Mouse (Mus musculus): ENCODE results near the gene Tmem126b. TPM values are rescaled to one million over a fixed set of nuclear protein-coding genes. Genes with fewer than 3 reads are reported as not detected.

Tmem126b gene
- polyA plus RNA-seq, 1 experiment from 2014 or later, result 41.3 TPM

GRCm38 (mm10) chr7:90442070-90442469, 33.7 kb downstream of the Tmem126b start:
- Histone ChIP-seq H3K27me3 (ENCODE audit: control insufficient read depth, insufficient read depth, low read length) (no peaks in the 10 kb centered on the region), H3K36me3 (replicated peaks; ENCODE audit: control insufficient read depth, insufficient read depth, low read depth, low read length) (no peaks in the 10 kb centered on the region), H3K4me2 (ENCODE audit: low read depth, low read length) (peak overlapping the region; percentile 46), H3K4me3 (ENCODE audit: low read depth, low read length) (peak overlapping the region; percentile 97), H3K9ac (replicated peaks; ENCODE audit: low read length) (peak overlapping the region; percentile 99), H3K4me1 (ENCODE audit: control insufficient read depth, insufficient read depth, low read length) (no peaks in the 10 kb centered on the region), H3K9me3 (replicated peaks; ENCODE audit: control insufficient read depth, low read length) (no peaks in the 10 kb centered on the region), H3K27ac (replicated peaks; ENCODE audit: low read depth, low read length) (no peak overlapping the region)
- DNase-seq (ENCODE audit: low spot score) (peak; percentile 18), ATAC-seq (replicated peaks; ENCODE audit: insufficient number of reproducible peaks, low FRiP score, low TSS enrichment, low read depth) (no peak)
- WGBS, result 15% methylated on average over 4 of the region's 4 CpGs

GRCm38 (mm10) chr7:90440044-90440443, 35.8 kb downstream of the Tmem126b start:
- Histone ChIP-seq H3K9me3 (replicated peaks; ENCODE audit: control insufficient read depth, low read length) (no peaks in the 10 kb centered on the region), H3K27me3 (ENCODE audit: control insufficient read depth, insufficient read depth, low read length) (no peaks in the 10 kb centered on the region), H3K27ac (replicated peaks; ENCODE audit: low read depth, low read length) (no peak overlapping the region), H3K4me2 (ENCODE audit: low read depth, low read length) (no peak overlapping the region), H3K4me3 (ENCODE audit: low read depth, low read length) (no peak overlapping the region), H3K9ac (replicated peaks; ENCODE audit: low read length) (no peak overlapping the region), H3K4me1 (ENCODE audit: control insufficient read depth, insufficient read depth, low read length) (no peaks in the 10 kb centered on the region), H3K36me3 (replicated peaks; ENCODE audit: control insufficient read depth, insufficient read depth, low read depth, low read length) (no peaks in the 10 kb centered on the region)
- ATAC-seq (replicated peaks; ENCODE audit: insufficient number of reproducible peaks, low FRiP score, low TSS enrichment, low read depth) (no peak), DNase-seq (ENCODE audit: low spot score) (no peak)
- WGBS, result 92% methylated on average over 4 of the region's 4 CpGs

- no peaks in the 10 kb centered on the region for H3K9me3 ChIP-seq (replicated peaks; ENCODE audit: control insufficient read depth, low read length)
- no peak overlapping the region for H3K4me3 ChIP-seq (ENCODE audit: low read depth, low read length)
- H3K9ac ChIP-seq (replicated peaks; ENCODE audit: low read length), result no peak overlapping the region
- no peak overlapping the region for H3K27ac ChIP-seq (replicated peaks; ENCODE audit: low read depth, low read length)
- no peaks in the 10 kb centered on the region for H3K36me3 ChIP-seq (replicated peaks; ENCODE audit: control insufficient read depth, insufficient read depth, low read depth, low read length)
- ATAC-seq (replicated peaks; ENCODE audit: insufficient number of reproducible peaks, low FRiP score, low TSS enrichment, low read depth) (no peak), DNase-seq (ENCODE audit: low spot score) (no peak)
- H3K4me2 ChIP-seq (ENCODE audit: low read depth, low read length), result no peak overlapping the region
- no peaks in the 10 kb centered on the region for H3K27me3 ChIP-seq (ENCODE audit: control insufficient read depth, insufficient read depth, low read length)
- H3K4me1 ChIP-seq (ENCODE audit: control insufficient read depth, insufficient read depth, low read length), result no peaks in the 10 kb centered on the region
These were observed 43.6 kb downstream of the Tmem126b start for GRCm38 (mm10) chr7:90432221-90432620.

- H3K9ac ChIP-seq (replicated peaks; ENCODE audit: low read length), result peak overlapping the region; percentile 56
These were observed 48.8 kb downstream of the Tmem126b start for GRCm38 (mm10) chr7:90427006-90427405.

GRCm38 (mm10) chr7:90426020-90427001, 49.5 kb downstream of the Tmem126b start, which contains the start of gene Ccdc89:
TSS of gene Ccdc89 (plus strand) at chr7:90426577.
- no peaks in the 10 kb centered on the region for H3K9me3 ChIP-seq (replicated peaks; ENCODE audit: control insufficient read depth, low read length)
- DNase-seq (ENCODE audit: low spot score) (peak; percentile 91), ATAC-seq (replicated peaks; ENCODE audit: insufficient number of reproducible peaks, low FRiP score, low TSS enrichment, low read depth) (peak; percentile 100)
- peak within 1 kb of the TSS; percentile 27 for H3K4me3 ChIP-seq (ENCODE audit: low read depth, low read length)
- H3K4me2 ChIP-seq (ENCODE audit: low read depth, low read length), result peak within 1 kb of the TSS; percentile 54
- 23% methylated on average over 29 of the region's 29 CpGs for WGBS
- no peaks in the 10 kb centered on the region for H3K36me3 ChIP-seq (replicated peaks; ENCODE audit: control insufficient read depth, insufficient read depth, low read depth, low read length)
- no peaks in the 10 kb centered on the region for H3K27me3 ChIP-seq (ENCODE audit: control insufficient read depth, insufficient read depth, low read length)
- no peaks in the 10 kb centered on the region for H3K4me1 ChIP-seq (ENCODE audit: control insufficient read depth, insufficient read depth, low read length)
- peak within 1 kb of the TSS; percentile 56 for H3K9ac ChIP-seq (replicated peaks; ENCODE audit: low read length)
- H3K27ac ChIP-seq (replicated peaks; ENCODE audit: low read depth, low read length), result no peak within 1 kb of the TSS

More at GRCm38 (mm10) chr7:90427006-90427405, 48.8 kb downstream of the Tmem126b start:
- no peaks in the 10 kb centered on the region for H3K27me3 ChIP-seq (ENCODE audit: control insufficient read depth, insufficient read depth, low read length)
- WGBS, result 72% methylated on average over 9 of the region's 9 CpGs
- no peaks in the 10 kb centered on the region for H3K9me3 ChIP-seq (replicated peaks; ENCODE audit: control insufficient read depth, low read length)
- peak overlapping the region; percentile 54 for H3K4me2 ChIP-seq (ENCODE audit: low read depth, low read length)
- H3K4me1 ChIP-seq (ENCODE audit: control insufficient read depth, insufficient read depth, low read length), result no peaks in the 10 kb centered on the region
- no peak overlapping the region for H3K4me3 ChIP-seq (ENCODE audit: low read depth, low read length)
- H3K36me3 ChIP-seq (replicated peaks; ENCODE audit: control insufficient read depth, insufficient read depth, low read depth, low read length), result no peaks in the 10 kb centered on the region
- DNase-seq (ENCODE audit: low spot score), result no peak
- no peak for ATAC-seq (replicated peaks; ENCODE audit: insufficient number of reproducible peaks, low FRiP score, low TSS enrichment, low read depth)
- H3K27ac ChIP-seq (replicated peaks; ENCODE audit: low read depth, low read length), result no peak overlapping the region

Other genes starting within 250 kb of the Tmem126b start
- gene Ccdc83, start 210.2 kb downstream of the Tmem126b start, polyA plus RNA-seq (2014; fragmentation: Nextera tagmentation; extraction: Ambion mirVana), result not detected in 2 replicates
- gene Sytl2, start 173.7 kb downstream of the Tmem126b start, polyA plus RNA-seq (2014; fragmentation: Nextera tagmentation; extraction: Ambion mirVana), result 4.8 and 5.2 TPM in 2 replicates
- gene Ccdc89, start 49.4 kb downstream of the Tmem126b start, polyA plus RNA-seq (2014; fragmentation: Nextera tagmentation; extraction: Ambion mirVana), result 2.5 and 3.5 TPM in 2 replicates
- 46.7 and 53.5 TPM in 2 replicates for gene Crebzf, start 33.3 kb downstream of the Tmem126b start, polyA plus RNA-seq (2014; fragmentation: Nextera tagmentation; extraction: Ambion mirVana)
- 116 and 117 TPM in 2 replicates for gene Tmem126a, start 18.8 kb downstream of the Tmem126b start, polyA plus RNA-seq (2014; fragmentation: Nextera tagmentation; extraction: Ambion mirVana)
- 5.3 and 6.6 TPM in 2 replicates for gene Dlg2, start 671 bp upstream of the Tmem126b start, polyA plus RNA-seq (2014; fragmentation: Nextera tagmentation; extraction: Ambion mirVana)